12 mouse cellular contexts compared by ENCODE assay signal in genomic region chr10:3414813-3415212, GRCm38 (mm10). TPM values are rescaled to one million over a fixed set of nuclear protein-coding genes. Genes with fewer than 3 reads are reported as not detected.
A peak's percentile ranks its signal among the peaks of the same experiment; 100 is the strongest.
DNase-seq lines count a peak whose midpoint lies in the region; ATAC-seq and TF ChIP-seq lines count a peak whose summit lies in the region.
"Had no signal": no experiment of that assay in that cellular context is flagged by ENCODE, and none has a peak within 500 bp of the region (broad histone marks: within the 10 kb centered on the region; RNA-seq: fewer than 3 reads in every experiment).

No protein-coding gene starts in this region.

- H3K9ac ChIP-seq in hindbrain, embryonic 13.5 days: no peak overlapping the region
- H3K9ac ChIP-seq in hindbrain, embryonic 11.5 days (ENCODE audit: low read depth, low read length): no peak overlapping the region
- H3K9ac ChIP-seq in heart, adult 2 months (ENCODE audit: low read depth, low read length): peak overlapping the region; percentile 14; the same call in 1 of the 2 replicates
- no peak overlapping the region for H3K9ac ChIP-seq in hindbrain, postnatal 0 days (replicated peaks; ENCODE audit: low read length)
- H3K9ac ChIP-seq: embryonic facial prominence, embryonic 13.5 days; intestine, embryonic 15.5 days; limb, embryonic 12.5 days had no signal

- TF ChIP-seq POLR2A in heart, adult 2 months (IDR thresholded peaks at IDR 0.05; ENCODE audit: insufficient read depth, low read depth, low read length): 0 out of 2 replicates have a peak, but pooled peaks have one; percentile 25

- no peak overlapping the region for H3K4me2 ChIP-seq in hindbrain, embryonic 13.5 days
- no peak overlapping the region for H3K4me2 ChIP-seq in hindbrain, embryonic 11.5 days (replicated peaks; ENCODE audit: low read depth, low read length)
- no peak overlapping the region for H3K4me2 ChIP-seq in hindbrain, postnatal 0 days (ENCODE audit: low read depth, low read length)
- H3K4me2 ChIP-seq: embryonic facial prominence, embryonic 13.5 days; intestine, embryonic 15.5 days; limb, embryonic 12.5 days had no signal

- no peak for TF ChIP-seq CTCF in heart, adult 2 months (IDR thresholded peaks at IDR 0.05)
- no peak for TF ChIP-seq CTCF in hindbrain, postnatal 0 days (IDR thresholded peaks at IDR 0.05; ENCODE audit: low read depth)

- peaks cover 15% of the 10 kb centered on the region for H3K4me1 ChIP-seq in hindbrain, embryonic 13.5 days (replicated peaks)
- H3K4me1 ChIP-seq in hindbrain, embryonic 11.5 days (replicated peaks; ENCODE audit: control insufficient read depth, insufficient read depth, low read length): no peaks in the 10 kb centered on the region
- H3K4me1 ChIP-seq in heart, adult 2 months (ENCODE audit: control insufficient read depth, insufficient read depth, low read length): peaks cover 13% of the 10 kb centered on the region
- H3K4me1 ChIP-seq in hindbrain, postnatal 0 days (ENCODE audit: insufficient read depth, low read length): peaks cover 34% of the 10 kb centered on the region
- H3K4me1 ChIP-seq: embryonic facial prominence, embryonic 13.5 days had no signal

- WGBS in hindbrain, embryonic 13.5 days: 67% methylated on average over 5 of the region's 5 CpGs
- WGBS in hindbrain, embryonic 11.5 days: 71% methylated on average over 5 of the region's 5 CpGs
- WGBS in heart, adult 2 months: 17% methylated on average over 5 of the region's 5 CpGs
- 33% methylated on average over 5 of the region's 5 CpGs for WGBS in hindbrain, postnatal 0 days

- no peaks in the 10 kb centered on the region for H3K36me3 ChIP-seq in hindbrain, embryonic 13.5 days
- no peaks in the 10 kb centered on the region for H3K36me3 ChIP-seq in hindbrain, embryonic 11.5 days (ENCODE audit: control insufficient read depth, insufficient read depth, low read length)
- peaks cover 9% of the 10 kb centered on the region; the same call in 1 of the 2 replicates for H3K36me3 ChIP-seq in heart, adult 2 months (ENCODE audit: control insufficient read depth, insufficient read depth, low read length)
- no peaks in the 10 kb centered on the region for H3K36me3 ChIP-seq in hindbrain, postnatal 0 days (ENCODE audit: insufficient read depth, low read length)
- H3K36me3 ChIP-seq: embryonic facial prominence, embryonic 13.5 days; intestine, embryonic 15.5 days; limb, embryonic 12.5 days had no signal

- DNase-seq in hindbrain, embryonic 11.5 days (ENCODE audit: low spot score): no peak
- peak; percentile 53 to 68 for DNase-seq in cerebellum, adult 18-20 months
- peak; percentile 58 to 84 for DNase-seq in heart, adult 2 months
- DNase-seq in hindbrain, postnatal 0 days (ENCODE audit: low spot score): peak; percentile 76
- DNase-seq in c-Kit-positive CD71-positive TER-119-positive erythroid progenitor cells, embryonic 14.5 days (ENCODE audit: low spot score): no peak
- no peak for DNase-seq in kidney, postnatal 14 days

- H3K9me3 ChIP-seq in hindbrain, embryonic 13.5 days: no peaks in the 10 kb centered on the region
- H3K9me3 ChIP-seq in hindbrain, embryonic 11.5 days (ENCODE audit: control insufficient read depth, low read length): no peaks in the 10 kb centered on the region
- no peaks in the 10 kb centered on the region for H3K9me3 ChIP-seq in hindbrain, postnatal 0 days (ENCODE audit: low read length)
- H3K9me3 ChIP-seq: embryonic facial prominence, embryonic 13.5 days; intestine, embryonic 15.5 days; limb, embryonic 12.5 days had no signal

- H3K4me3 ChIP-seq in hindbrain, embryonic 13.5 days: no peak overlapping the region
- no peak overlapping the region for H3K4me3 ChIP-seq in hindbrain, embryonic 11.5 days (ENCODE audit: low read depth, low read length)
- H3K4me3 ChIP-seq in heart, adult 2 months: no peak overlapping the region
- H3K4me3 ChIP-seq in hindbrain, postnatal 0 days (ENCODE audit: low read length): no peak overlapping the region
- H3K4me3 ChIP-seq: embryonic facial prominence, embryonic 13.5 days; intestine, embryonic 15.5 days; limb, embryonic 12.5 days had no signal

- intact Hi-C loops in heart, adult 2 months (cut with DNase I): loop anchor here (1.0 to 2.0 kb wide), 3 partner anchors 18 to 108 kb away; no protein-coding TSS in a partner anchor

- ATAC-seq in hindbrain, embryonic 13.5 days (ENCODE audit: low FRiP score): peak; percentile 47; the same call in 1 of the 2 replicates
- ATAC-seq in hindbrain, embryonic 11.5 days (ENCODE audit: low FRiP score): no peak
- ATAC-seq in hindbrain, postnatal 0 days: peak; percentile 78
- ATAC-seq in erythroblast, adult 5-6 weeks (replicated peaks; ENCODE audit: low FRiP score, poor library complexity, severe bottlenecking): no peak
- ATAC-seq: activated CD4-positive, CD25-positive, alpha-beta regulatory T cell, adult 4 months; intestine, embryonic 15.5 days had no signal

- no peak overlapping the region for H3K27ac ChIP-seq in hindbrain, embryonic 13.5 days
- no peak overlapping the region for H3K27ac ChIP-seq in hindbrain, embryonic 11.5 days (ENCODE audit: low read depth, low read length)
- H3K27ac ChIP-seq in heart, adult 2 months: peak overlapping the region; percentile 77
- peak overlapping the region; percentile 66 for H3K27ac ChIP-seq in hindbrain, postnatal 0 days
- H3K27ac ChIP-seq: embryonic facial prominence, embryonic 13.5 days; intestine, embryonic 15.5 days; limb, embryonic 12.5 days had no signal

- TF ChIP-seq EP300 in heart, adult 2 months (IDR thresholded peaks at IDR 0.05; ENCODE audit: insufficient read depth, low read depth, low read length): peak; percentile 97

- H3K79me2 ChIP-seq in heart, adult 2 months (replicated peaks; ENCODE audit: control insufficient read depth, insufficient read depth, low read length): peaks cover 2% of the 10 kb centered on the region; the same call in 1 of the 2 replicates

- no peaks in the 10 kb centered on the region for H3K27me3 ChIP-seq in hindbrain, embryonic 13.5 days
- no peaks in the 10 kb centered on the region for H3K27me3 ChIP-seq in hindbrain, embryonic 11.5 days (ENCODE audit: control insufficient read depth, insufficient read depth, low read length)
- H3K27me3 ChIP-seq in heart, adult 2 months (ENCODE audit: control insufficient read depth, insufficient read depth, low read length): no peaks in the 10 kb centered on the region
- no peaks in the 10 kb centered on the region for H3K27me3 ChIP-seq in hindbrain, postnatal 0 days (ENCODE audit: insufficient read depth, low read length)
- H3K27me3 ChIP-seq: embryonic facial prominence, embryonic 13.5 days; intestine, embryonic 15.5 days; limb, embryonic 12.5 days had no signal

RNA-seq across cellular contexts. Expression of gene Ppp1r14c, which starts 49.0 kb away (rescaled TPM):
- polyA plus RNA-seq in hindbrain, embryonic 13.5 days (2015; fragmentation: Nextera tagmentation; extraction: Ambion mirVana): 42.6 and 43.3 TPM in 2 replicates
- polyA plus RNA-seq in hindbrain, embryonic 11.5 days (2014; fragmentation: Nextera tagmentation; extraction: Ambion mirVana): 11.3 and 13.6 TPM in 2 replicates
- total RNA-seq in heart, adult 2 months (2021): 100 to 1,000 TPM; 156 to 164 TPM
- 90.7 and 107 TPM in 2 replicates for polyA plus RNA-seq in heart, adult 2 months (2012; rRNA removed)
- total RNA-seq in hindbrain, postnatal 0 days (2014; rRNA removed): 73.1 and 83.1 TPM in 2 replicates
- 93.7 and 101 TPM in 2 replicates for polyA plus RNA-seq in hindbrain, postnatal 0 days (2015; fragmentation: Nextera tagmentation; extraction: Ambion mirVana)
- not detected in 2 replicates for total RNA-seq in erythroblast, adult 5-6 weeks (2015; ENCODE audit: low replicate concordance)
- not detected in 2 replicates for total RNA-seq in erythroblast, adult 5-6 weeks (2017; ENCODE audit: low replicate concordance)
- polyA plus RNA-seq: activated CD4-positive, CD25-positive, alpha-beta regulatory T cell, adult 4 months had no signal

Comparison
In these comparisons a context has a peak if more than half of its experiments do, and no peak if none do; other contexts are left out.
1. ATAC-seq: peak in hindbrain, embryonic 13.5 days (single experiment) and hindbrain, postnatal 0 days (single experiment); none in hindbrain, embryonic 11.5 days (single experiment) and erythroblast, adult 5-6 weeks (single experiment).
2. H3K27ac ChIP-seq: peak in heart, adult 2 months (single experiment) and hindbrain, postnatal 0 days (single experiment); none in hindbrain, embryonic 13.5 days (single experiment) and hindbrain, embryonic 11.5 days (single experiment).
3. DNase-seq: peak in cerebellum, adult 18-20 months (2 of 2), heart, adult 2 months (2 of 2) and hindbrain, postnatal 0 days (single experiment); none in hindbrain, embryonic 11.5 days (single experiment), c-Kit-positive CD71-positive TER-119-positive erythroid progenitor cells, embryonic 14.5 days (single experiment) and kidney, postnatal 14 days (single experiment).